Mouse (Mus musculus) bone marrow, adult 2 months (tissue): ENCODE measurements around the gene E330009J07Rik.

Source experiments
- CTCF ChIP-seq: fragments of 200-500 bp; IDR thresholded peaks from 2 replicates; pipeline ENCODE4 v1.5.1; 2011; ENCODE audit warnings: low read length, control low read depth; ENCODE audit not compliant: control insufficient read depth, insufficient read depth
- POLR2A ChIP-seq: fragments of 200-500 bp; IDR thresholded peaks from 2 replicates; pipeline ENCODE4 v1.6.1; 2011; ENCODE audit warnings: low read depth, mild to moderate bottlenecking, control low read depth, low read length, borderline replicate concordance; ENCODE audit not compliant: control insufficient read depth

DNA sequence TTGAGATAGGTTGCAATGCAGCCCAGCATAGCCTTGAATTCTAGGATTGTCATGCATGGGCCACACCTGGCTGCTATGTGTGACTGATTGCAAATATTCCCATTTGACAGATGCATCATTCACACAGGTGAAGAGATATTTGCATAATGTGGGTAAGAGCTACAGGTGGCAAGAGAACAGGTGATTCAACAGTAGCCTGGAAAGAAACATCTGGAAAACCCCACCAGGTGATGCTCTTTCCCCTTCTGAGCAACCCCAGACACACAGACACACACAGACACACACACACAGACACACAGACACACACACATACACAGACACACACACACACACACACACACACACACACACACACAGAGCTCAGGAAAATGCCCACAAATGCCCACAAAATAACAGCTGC is 4.1 kb downstream of the E330009J07Rik start:
- TF ChIP-seq POLR2A (no peak), CTCF (no peak)
